Mouse (Mus musculus) embryo, embryonic 11.5 days (tissue): Measurements from ENCODE around the gene Kcnn1.

ENCODE experiments used
- DNase-seq: peaks from one replicate; pipeline ENCODE4 v3.0.0-alpha.2; 2012; ENCODE audit warnings: low read depth, low spot score

The Kcnn1 gene

GRCm38 (mm10) chr8:70816679-70817078 lies 46.4 kb downstream of the Kcnn1 start:
- DNase-seq: no peak

GRCm38 (mm10) chr8:70812885-70813284 lies 50.2 kb downstream of the Kcnn1 start:
- no peak for DNase-seq

- DNase-seq: no peak
Measured at GRCm38 (mm10) chr8:70812055-70812454, 51.0 kb downstream of the Kcnn1 start.

- DNase-seq: no peak
Measured at GRCm38 (mm10) chr8:70810962-70811680, 51.9 kb downstream of the Kcnn1 start.

GRCm38 (mm10) chr8:70808955-70809701 lies 53.9 kb downstream of the Kcnn1 start:
- no peak for DNase-seq

- DNase-seq: no peak
Measured at GRCm38 (mm10) chr8:70808239-70808638, 54.8 kb downstream of the Kcnn1 start, which contains the start of gene Il12rb1. Il12rb1 (plus strand) TSS chr8:70808449.

GRCm38 (mm10) chr8:70807304-70807703 lies 55.8 kb downstream of the Kcnn1 start:
- DNase-seq: no peak

- no peak for DNase-seq
Measured at GRCm38 (mm10) chr8:70806541-70806940, 56.5 kb downstream of the Kcnn1 start.

GRCm38 (mm10) chr8:70804481-70805206 lies 58.4 kb downstream of the Kcnn1 start, which contains the start of gene Mast3:
Mast3 (minus strand) TSS chr8:70805054.
- DNase-seq: peak; percentile 59

- no peak for DNase-seq
Measured at GRCm38 (mm10) chr8:70803761-70804480, 59.1 kb downstream of the Kcnn1 start.

- DNase-seq: no peak
Measured at GRCm38 (mm10) chr8:70802786-70803510, 60.1 kb downstream of the Kcnn1 start.

- DNase-seq: no peak
Measured at GRCm38 (mm10) chr8:70801830-70802229, 61.2 kb downstream of the Kcnn1 start.

GRCm38 (mm10) chr8:70801156-70801555 lies 61.9 kb downstream of the Kcnn1 start:
- DNase-seq: no peak

GRCm38 (mm10) chr8:70800648-70801047 lies 62.4 kb downstream of the Kcnn1 start:
- DNase-seq: no peak

- no peak for DNase-seq
Measured at GRCm38 (mm10) chr8:70798281-70798680, 64.8 kb downstream of the Kcnn1 start.

GRCm38 (mm10) chr8:70797081-70798070 lies 65.7 kb downstream of the Kcnn1 start:
- peak; percentile 84 for DNase-seq

GRCm38 (mm10) chr8:70796403-70797080 lies 66.5 kb downstream of the Kcnn1 start:
- no peak for DNase-seq

GRCm38 (mm10) chr8:70795370-70795769 lies 67.7 kb downstream of the Kcnn1 start:
- no peak for DNase-seq

- DNase-seq: no peak
Measured at GRCm38 (mm10) chr8:70794215-70794614, 68.8 kb downstream of the Kcnn1 start.
